Mouse (Mus musculus): ENCODE data around the gene Acadvl. TPM values are rescaled to one million over a fixed set of nuclear protein-coding genes. Genes with fewer than 3 reads are reported as not detected.

The Acadvl gene
- polyA plus RNA-seq, 1 experiment from 2014 or later, result 92.2 TPM

DNA sequence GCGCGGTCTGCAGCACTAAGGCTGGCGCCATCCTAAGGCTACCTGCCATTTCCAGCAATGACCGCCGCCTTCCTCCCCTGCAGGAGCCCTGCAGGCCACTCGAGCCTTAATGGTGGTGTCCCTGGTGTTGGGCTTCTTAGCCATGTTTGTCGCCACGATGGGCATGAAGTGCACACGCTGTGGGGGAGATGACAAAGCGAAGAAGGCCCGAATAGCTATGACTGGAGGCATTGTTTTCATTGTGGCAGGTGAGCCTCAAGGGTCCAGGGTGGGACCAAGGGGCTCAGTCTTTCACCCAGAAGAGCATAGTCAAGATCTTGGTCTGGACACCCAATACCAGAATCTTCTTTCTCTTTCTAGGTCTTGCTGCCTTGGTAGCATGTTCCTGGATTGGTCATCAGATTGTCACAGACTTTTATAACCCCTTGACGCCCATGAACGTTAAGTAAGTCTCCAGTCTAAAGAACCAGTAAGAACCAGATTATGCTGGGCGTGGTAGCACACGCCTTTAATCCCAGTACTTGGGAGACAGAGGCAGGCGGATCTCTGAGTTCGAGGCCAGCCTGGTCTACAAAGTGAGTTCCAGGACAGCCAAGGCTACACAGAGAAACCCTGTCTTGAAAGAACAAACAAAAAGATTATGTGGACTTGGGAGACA lies 48.2 kb downstream of the Acadvl start:
- peaks cover 24% of the 10 kb centered on the region for H3K4me1 ChIP-seq
- no peaks in the 10 kb centered on the region for H3K9me3 ChIP-seq
- H3K27me3 ChIP-seq, result peaks cover 56% of the 10 kb centered on the region
- H3K4me2 ChIP-seq, result peak overlapping the region; percentile 72
- WGBS, result 41% methylated on average over 17 of the region's 17 CpGs
- H3K9ac ChIP-seq, result peak overlapping the region; percentile 45; the same call in 1 of the 2 replicates
- H3K36me3 ChIP-seq, result peaks cover 37% of the 10 kb centered on the region
- H3K4me3 ChIP-seq, result peak overlapping the region; percentile 39
- ATAC-seq (ENCODE audit: insufficient number of reproducible peaks, low FRiP score, low TSS enrichment, low read depth), result no peak
- no peak overlapping the region for H3K27ac ChIP-seq

DNA sequence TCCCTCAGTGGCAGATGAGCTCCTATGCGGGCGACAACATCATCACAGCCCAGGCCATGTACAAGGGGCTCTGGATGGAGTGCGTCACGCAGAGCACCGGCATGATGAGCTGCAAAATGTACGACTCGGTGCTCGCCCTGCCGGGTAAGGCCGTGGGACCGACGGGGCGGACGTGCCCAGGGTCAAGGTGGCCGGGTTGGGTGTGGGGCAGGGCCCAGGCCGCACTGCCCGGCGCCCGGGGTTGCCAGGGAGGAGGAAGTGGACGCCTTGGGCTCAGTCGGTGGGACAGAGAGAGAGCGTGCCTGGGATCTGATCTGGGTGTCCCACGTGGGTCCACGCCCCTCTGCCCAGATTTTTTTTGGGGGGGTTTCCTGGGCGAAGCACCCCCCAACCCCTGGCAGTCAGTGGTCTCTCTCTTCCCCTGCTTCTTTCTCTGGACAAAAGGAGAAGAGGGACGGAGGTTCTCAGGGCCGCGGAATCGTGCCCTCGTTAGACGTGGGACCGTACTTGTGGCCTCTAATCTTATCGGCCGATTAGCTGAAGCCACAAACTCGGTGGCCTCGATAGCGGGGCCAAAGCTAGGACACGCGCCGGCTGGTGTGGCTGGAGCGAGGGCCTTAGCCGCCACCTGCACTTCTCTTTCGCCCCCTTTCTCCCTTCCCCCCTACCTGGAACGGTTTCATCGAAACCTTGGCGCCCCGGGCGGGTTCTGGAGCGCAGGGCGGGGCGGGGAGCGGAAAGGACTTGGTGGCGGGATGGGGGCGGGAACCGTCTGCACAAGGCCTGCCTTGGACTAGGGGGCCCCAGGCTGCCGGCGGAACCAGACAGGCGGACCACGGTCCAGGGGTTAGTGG lies 49.0 kb downstream of the Acadvl start:
- peak overlapping the region; percentile 72 for H3K4me2 ChIP-seq
- peak; percentile 57; the same call in 1 of the 2 replicates for ATAC-seq (ENCODE audit: insufficient number of reproducible peaks, low FRiP score, low TSS enrichment, low read depth)
- H3K9me3 ChIP-seq, result no peaks in the 10 kb centered on the region
- H3K36me3 ChIP-seq, result peaks cover 29% of the 10 kb centered on the region
- peak overlapping the region; percentile 39 for H3K4me3 ChIP-seq
- H3K9ac ChIP-seq, result peak overlapping the region; percentile 45
- peaks cover 24% of the 10 kb centered on the region for H3K4me1 ChIP-seq
- H3K27ac ChIP-seq, result no peak overlapping the region
- H3K27me3 ChIP-seq, result peaks cover 58% of the 10 kb centered on the region
- 2% methylated on average over 58 of the region's 59 CpGs for WGBS

GRCm38 (mm10) chr11:69965271-69966005 lies 49.8 kb downstream of the Acadvl start:
- Histone ChIP-seq H3K27me3 (peaks cover 60% of the 10 kb centered on the region), H3K9me3 (no peaks in the 10 kb centered on the region), H3K27ac (no peak overlapping the region), H3K9ac (no peak overlapping the region), H3K4me1 (peaks cover 24% of the 10 kb centered on the region), H3K4me3 (peak overlapping the region; percentile 39), H3K36me3 (peaks cover 25% of the 10 kb centered on the region), H3K4me2 (peak overlapping the region; percentile 72)
- no peak for ATAC-seq (ENCODE audit: insufficient number of reproducible peaks, low FRiP score, low TSS enrichment, low read depth)
- WGBS, result 3% methylated on average over 49 of the region's 49 CpGs

DNA sequence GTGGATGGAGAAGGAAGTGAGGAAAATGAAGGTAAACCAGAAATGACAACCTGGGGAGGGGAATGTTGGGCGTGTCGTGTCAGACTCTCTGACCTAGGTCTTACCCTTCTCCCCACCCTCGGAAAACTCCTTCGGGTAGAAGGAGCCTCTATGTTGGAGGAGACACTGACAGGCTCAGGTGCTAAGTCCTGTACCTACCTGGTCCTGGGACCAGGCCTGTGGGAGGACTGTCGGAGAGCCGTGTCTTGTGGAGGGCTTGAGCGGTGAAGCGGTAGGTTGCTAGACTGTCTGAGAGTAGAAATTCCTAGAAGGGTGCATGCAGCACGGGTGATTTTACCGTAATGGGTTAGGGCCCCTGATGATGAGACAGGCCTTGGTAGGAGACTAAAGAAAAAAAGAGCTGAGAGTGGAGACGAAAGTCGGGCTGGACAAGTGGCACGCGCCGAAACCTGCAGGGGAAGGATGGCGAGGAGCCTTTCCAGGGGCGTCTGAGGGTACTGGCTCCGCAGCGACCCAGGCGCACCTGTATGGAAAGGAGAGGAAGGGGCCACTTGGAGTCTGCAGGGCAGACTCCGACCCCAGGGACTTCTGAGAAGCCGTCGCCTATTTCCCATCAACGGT lies 50.5 kb downstream of the Acadvl start, which contains the start of gene Cldn7:
Cldn7 (plus strand) TSS at position 130 of the 621 bp plus-strand sequence.
- H3K9me3 ChIP-seq, result no peaks in the 10 kb centered on the region
- H3K4me2 ChIP-seq, result peak within 1 kb of the TSS; percentile 72
- peaks cover 24% of the 10 kb centered on the region for H3K4me1 ChIP-seq
- H3K27me3 ChIP-seq, result peaks cover 65% of the 10 kb centered on the region
- H3K27ac ChIP-seq, result no peak within 1 kb of the TSS
- peak within 1 kb of the TSS; percentile 39 for H3K4me3 ChIP-seq
- no peak for ATAC-seq (ENCODE audit: insufficient number of reproducible peaks, low FRiP score, low TSS enrichment, low read depth)
- 10% methylated on average over 24 of the region's 24 CpGs for WGBS
- H3K9ac ChIP-seq, result no peak within 1 kb of the TSS
- H3K36me3 ChIP-seq, result peaks cover 19% of the 10 kb centered on the region

GRCm38 (mm10) chr11:69961841-69962240 lies 53.4 kb downstream of the Acadvl start:
- H3K27me3 ChIP-seq, result peaks cover 68% of the 10 kb centered on the region
- no peak overlapping the region for H3K27ac ChIP-seq
- H3K4me3 ChIP-seq, result no peak overlapping the region

GRCm38 (mm10) chr11:69960616-69961015 lies 54.6 kb downstream of the Acadvl start:
- no peak for ATAC-seq (ENCODE audit: insufficient number of reproducible peaks, low FRiP score, low TSS enrichment, low read depth)
- H3K27me3 ChIP-seq, result peaks cover 55% of the 10 kb centered on the region

More at GRCm38 (mm10) chr11:69961841-69962240, 53.4 kb downstream of the Acadvl start:
- Histone ChIP-seq H3K9ac (no peak overlapping the region), H3K9me3 (no peaks in the 10 kb centered on the region), H3K4me2 (no peak overlapping the region), H3K4me1 (peaks cover 20% of the 10 kb centered on the region), H3K36me3 (no peaks in the 10 kb centered on the region)
- 28% methylated on average over 5 of the region's 5 CpGs for WGBS
- no peak for ATAC-seq (ENCODE audit: insufficient number of reproducible peaks, low FRiP score, low TSS enrichment, low read depth)

More at GRCm38 (mm10) chr11:69960616-69961015, 54.6 kb downstream of the Acadvl start:
- 40% methylated on average over 5 of the region's 5 CpGs for WGBS
- H3K4me3 ChIP-seq, result no peak overlapping the region
- no peak overlapping the region for H3K4me2 ChIP-seq
- no peaks in the 10 kb centered on the region for H3K36me3 ChIP-seq
- no peak overlapping the region for H3K27ac ChIP-seq
- H3K9me3 ChIP-seq, result no peaks in the 10 kb centered on the region
- H3K4me1 ChIP-seq, result peaks cover 8% of the 10 kb centered on the region
- no peak overlapping the region for H3K9ac ChIP-seq

MicroRNAs within 50 kb of the gene (microRNA counts, 519-probe panel; counts per million panel counts)
- not detected for microRNA mmu-miR-324-3p
- microRNA mmu-miR-324-5p, result 2,812 counts per million, percentile 63 among the panel's probes with 10 or more counts

Small RNAs within 50 kb of the gene (microRNA-seq; reads per million reads assigned to microRNA genes)
- gene Gm44349 (not detected), gene Mir324 (2,424 reads per million, percentile 83 among the genes with 10 or more reads in this experiment)

Other genes starting within 250 kb of the Acadvl start
- gene Zbtb4, start 249.5 kb downstream of the Acadvl start, polyA plus RNA-seq (2015; fragmentation: Nextera tagmentation; extraction: Ambion mirVana), result 5.1 and 5.4 TPM in 2 replicates
- 18.6 and 30.0 TPM in 2 replicates for gene Chrnb1, start 219.5 kb downstream of the Acadvl start, polyA plus RNA-seq (2015; fragmentation: Nextera tagmentation; extraction: Ambion mirVana)
- gene Fgf11, start 213.6 kb downstream of the Acadvl start, polyA plus RNA-seq (2015; fragmentation: Nextera tagmentation; extraction: Ambion mirVana), result 3.4 and 3.9 TPM in 2 replicates
- gene Tmem102, start 209.8 kb downstream of the Acadvl start, polyA plus RNA-seq (2015; fragmentation: Nextera tagmentation; extraction: Ambion mirVana), result 8.1 and 8.9 TPM in 2 replicates
- gene Gm39566, start 200.1 kb downstream of the Acadvl start, polyA plus RNA-seq (2015; fragmentation: Nextera tagmentation; extraction: Ambion mirVana), result not detected in 2 replicates
- gene Spem2, start 196.9 kb downstream of the Acadvl start, polyA plus RNA-seq (2015; fragmentation: Nextera tagmentation; extraction: Ambion mirVana), result not detected in 2 replicates
- 0.28 TPM in 1 of 2 replicates, not detected in the other for gene Spem1, start 193.2 kb downstream of the Acadvl start, polyA plus RNA-seq (2015; fragmentation: Nextera tagmentation; extraction: Ambion mirVana)
- gene Nlgn2, start 177.6 kb downstream of the Acadvl start, polyA plus RNA-seq (2015; fragmentation: Nextera tagmentation; extraction: Ambion mirVana), result 7.6 and 8.7 TPM in 2 replicates
- 325 and 365 TPM in 2 replicates for gene Tmem256, start 176.9 kb downstream of the Acadvl start, polyA plus RNA-seq (2015; fragmentation: Nextera tagmentation; extraction: Ambion mirVana)
- gene Plscr3, start 169.0 kb downstream of the Acadvl start, polyA plus RNA-seq (2015; fragmentation: Nextera tagmentation; extraction: Ambion mirVana), result 132 and 134 TPM in 2 replicates
- gene Tnk1, start 156.7 kb downstream of the Acadvl start, polyA plus RNA-seq (2015; fragmentation: Nextera tagmentation; extraction: Ambion mirVana), result 4.1 and 5.0 TPM in 2 replicates
- 0.31 and 0.73 TPM in 2 replicates for gene Tmem95, start 137.4 kb downstream of the Acadvl start, polyA plus RNA-seq (2015; fragmentation: Nextera tagmentation; extraction: Ambion mirVana)
- gene Kctd11, start 134.0 kb downstream of the Acadvl start, polyA plus RNA-seq (2015; fragmentation: Nextera tagmentation; extraction: Ambion mirVana), result 20.5 TPM in 2 replicates
- 2.7 and 3.1 TPM in 2 replicates for gene Acap1, start 119.9 kb downstream of the Acadvl start, polyA plus RNA-seq (2015; fragmentation: Nextera tagmentation; extraction: Ambion mirVana)
- 7.6 and 8.4 TPM in 2 replicates for gene 2810408A11Rik, start 114.4 kb downstream of the Acadvl start, polyA plus RNA-seq (2015; fragmentation: Nextera tagmentation; extraction: Ambion mirVana)
- 7.1 and 7.3 TPM in 2 replicates for gene Neurl4, start 114.3 kb downstream of the Acadvl start, polyA plus RNA-seq (2015; fragmentation: Nextera tagmentation; extraction: Ambion mirVana)
- gene Gps2, start 101.5 kb downstream of the Acadvl start, polyA plus RNA-seq (2015; fragmentation: Nextera tagmentation; extraction: Ambion mirVana), result 71.5 and 77.1 TPM in 2 replicates
- gene Eif5a, start 93.5 kb downstream of the Acadvl start, polyA plus RNA-seq (2015; fragmentation: Nextera tagmentation; extraction: Ambion mirVana), result 1,601 and 1,681 TPM in 2 replicates
- 3.6 and 4.6 TPM in 2 replicates for gene Ybx2, start 79.6 kb downstream of the Acadvl start, polyA plus RNA-seq (2015; fragmentation: Nextera tagmentation; extraction: Ambion mirVana)
- 23.0 and 23.5 TPM in 2 replicates for gene Slc2a4, start 67.2 kb downstream of the Acadvl start, polyA plus RNA-seq (2015; fragmentation: Nextera tagmentation; extraction: Ambion mirVana)
- 8.1 and 13.1 TPM in 2 replicates for gene Cldn7, start 50.6 kb downstream of the Acadvl start, polyA plus RNA-seq (2015; fragmentation: Nextera tagmentation; extraction: Ambion mirVana)
- gene Ctdnep1, start 34.3 kb downstream of the Acadvl start, polyA plus RNA-seq (2015; fragmentation: Nextera tagmentation; extraction: Ambion mirVana), result 24.6 and 32.0 TPM in 2 replicates
- 111 and 119 TPM in 2 replicates for gene Elp5, start 32.9 kb downstream of the Acadvl start, polyA plus RNA-seq (2015; fragmentation: Nextera tagmentation; extraction: Ambion mirVana)
- gene Gabarap, start 24.3 kb downstream of the Acadvl start, polyA plus RNA-seq (2015; fragmentation: Nextera tagmentation; extraction: Ambion mirVana), result 545 and 568 TPM in 2 replicates
- 72.2 and 81.6 TPM in 2 replicates for gene Phf23, start 19.6 kb downstream of the Acadvl start, polyA plus RNA-seq (2015; fragmentation: Nextera tagmentation; extraction: Ambion mirVana)
- 42.2 and 43.1 TPM in 2 replicates for gene Dvl2, start 14.8 kb downstream of the Acadvl start, polyA plus RNA-seq (2015; fragmentation: Nextera tagmentation; extraction: Ambion mirVana)
- gene Dlg4, start 1.5 kb upstream of the Acadvl start, polyA plus RNA-seq (2015; fragmentation: Nextera tagmentation; extraction: Ambion mirVana), result 9.6 and 10.7 TPM in 2 replicates
- gene Asgr1, start 38.7 kb upstream of the Acadvl start, polyA plus RNA-seq (2015; fragmentation: Nextera tagmentation; extraction: Ambion mirVana), result 0.93 and 1.1 TPM in 2 replicates
- gene Asgr2, start 77.2 kb upstream of the Acadvl start, polyA plus RNA-seq (2015; fragmentation: Nextera tagmentation; extraction: Ambion mirVana), result 0.54 and 0.83 TPM in 2 replicates
- 1.2 and 1.6 TPM in 2 replicates for gene Mgl2, start 114.9 kb upstream of the Acadvl start, polyA plus RNA-seq (2015; fragmentation: Nextera tagmentation; extraction: Ambion mirVana)
- 1.8 and 2.3 TPM in 2 replicates for gene Clec10a, start 140.8 kb upstream of the Acadvl start, polyA plus RNA-seq (2015; fragmentation: Nextera tagmentation; extraction: Ambion mirVana)
- 1.5 and 1.6 TPM in 2 replicates for gene Slc16a11, start 197.3 kb upstream of the Acadvl start, polyA plus RNA-seq (2015; fragmentation: Nextera tagmentation; extraction: Ambion mirVana)
- gene Slc16a13, start 205.7 kb upstream of the Acadvl start, polyA plus RNA-seq (2015; fragmentation: Nextera tagmentation; extraction: Ambion mirVana), result 11.0 and 12.3 TPM in 2 replicates
- 12.1 and 13.9 TPM in 2 replicates for gene Bcl6b, start 214.4 kb upstream of the Acadvl start, polyA plus RNA-seq (2015; fragmentation: Nextera tagmentation; extraction: Ambion mirVana)
- 154 and 172 TPM in 2 replicates for gene 0610010K14Rik, start 222.5 kb upstream of the Acadvl start, polyA plus RNA-seq (2015; fragmentation: Nextera tagmentation; extraction: Ambion mirVana)
- 12.1 TPM in 2 replicates for gene Gm21988, start 224.4 kb upstream of the Acadvl start, polyA plus RNA-seq (2015; fragmentation: Nextera tagmentation; extraction: Ambion mirVana)
- gene Rnasek, start 224.4 kb upstream of the Acadvl start, polyA plus RNA-seq (2015; fragmentation: Nextera tagmentation; extraction: Ambion mirVana), result 219 and 226 TPM in 2 replicates
- 17.4 and 19.3 TPM in 2 replicates for gene Alox12, start 239.9 kb upstream of the Acadvl start, polyA plus RNA-seq (2015; fragmentation: Nextera tagmentation; extraction: Ambion mirVana)